ENCODE assay signal across 8 mouse cellular contexts in genomic region chr11:43766922-43767648, GRCm38 (mm10). TPM values are rescaled to one million over a fixed set of nuclear protein-coding genes. Genes with fewer than 3 reads are reported as not detected.
DNase-seq lines count a peak whose midpoint lies in the region; ATAC-seq and TF ChIP-seq lines count a peak whose summit lies in the region.

No protein-coding gene starts in this region.

- DNase-seq in heart, embryonic 10.5 days (ENCODE audit: low spot score) = peak; percentile 91
- DNase-seq in midbrain, postnatal 0 days (ENCODE audit: low spot score) = peak; percentile 92
- peak; percentile 50 to 61 for DNase-seq in spleen, postnatal 36 days (ENCODE audit: low spot score in 2 of 2)

- no peaks in the 10 kb centered on the region for H3K9me3 ChIP-seq in heart, embryonic 10.5 days
- no peaks in the 10 kb centered on the region for H3K9me3 ChIP-seq in kidney, embryonic 15.5 days (replicated peaks)
- H3K9me3 ChIP-seq in limb, embryonic 15.5 days = no peaks in the 10 kb centered on the region
- H3K9me3 ChIP-seq in midbrain, postnatal 0 days (ENCODE audit: low read length) = no peaks in the 10 kb centered on the region

- no peaks in the 10 kb centered on the region for H3K27me3 ChIP-seq in C2C12 (ENCODE audit: control insufficient read depth, insufficient read depth, insufficient read length)
- H3K27me3 ChIP-seq in heart, embryonic 10.5 days (ENCODE audit: insufficient read depth, poor library complexity, severe bottlenecking) = 0 out of 2 replicates have a peak, but pooled peaks cover 10% of the 10 kb centered on the region
- peaks cover 14% of the 10 kb centered on the region; the same call in 1 of the 2 replicates for H3K27me3 ChIP-seq in kidney, embryonic 15.5 days
- peaks cover 4% of the 10 kb centered on the region; the same call in 1 of the 2 replicates for H3K27me3 ChIP-seq in limb, embryonic 15.5 days
- no peaks in the 10 kb centered on the region for H3K27me3 ChIP-seq in midbrain, postnatal 0 days (ENCODE audit: insufficient read depth, low read length)

- H3K79me2 ChIP-seq in C2C12 (ENCODE audit: control insufficient read depth, insufficient read depth) = no peaks in the 10 kb centered on the region

- no peak overlapping the region for H3K27ac ChIP-seq in bone marrow macrophage, adult 2 months (ENCODE audit: insufficient read depth, low read depth, low read length)
- no peak overlapping the region for H3K27ac ChIP-seq in embryonic fibroblast, embryonic 13.5 days (ENCODE audit: insufficient read depth, low read length)
- no peak overlapping the region for H3K27ac ChIP-seq in heart, embryonic 10.5 days
- no peak overlapping the region for H3K27ac ChIP-seq in kidney, embryonic 15.5 days
- no peak overlapping the region for H3K27ac ChIP-seq in limb, embryonic 15.5 days
- H3K27ac ChIP-seq in midbrain, postnatal 0 days (ENCODE audit: low read depth, low read length) = no peak overlapping the region

- no peaks in the 10 kb centered on the region for H3K36me3 ChIP-seq in C2C12 (ENCODE audit: control insufficient read depth, insufficient read depth)
- no peaks in the 10 kb centered on the region for H3K36me3 ChIP-seq in heart, embryonic 10.5 days
- H3K36me3 ChIP-seq in kidney, embryonic 15.5 days = no peaks in the 10 kb centered on the region
- H3K36me3 ChIP-seq in limb, embryonic 15.5 days = no peaks in the 10 kb centered on the region
- H3K36me3 ChIP-seq in midbrain, postnatal 0 days (ENCODE audit: insufficient read depth, low read length) = no peaks in the 10 kb centered on the region

- peak overlapping the region; percentile 22 for H3K4me3 ChIP-seq in C2C12 (ENCODE audit: insufficient read depth, poor library complexity, severe bottlenecking)
- peak overlapping the region; percentile 54 for H3K4me3 ChIP-seq in bone marrow macrophage, adult 2 months (ENCODE audit: insufficient read depth, low read length)
- H3K4me3 ChIP-seq in embryonic fibroblast, embryonic 13.5 days (ENCODE audit: insufficient read depth, low read length) = peak overlapping the region; percentile 58
- peak overlapping the region; percentile 62 for H3K4me3 ChIP-seq in heart, embryonic 10.5 days
- peak overlapping the region; percentile 62 for H3K4me3 ChIP-seq in kidney, embryonic 15.5 days (replicated peaks)
- peak overlapping the region; percentile 51 for H3K4me3 ChIP-seq in limb, embryonic 15.5 days
- H3K4me3 ChIP-seq in midbrain, postnatal 0 days (ENCODE audit: low read depth, low read length) = peak overlapping the region; percentile 45

- no peaks in the 10 kb centered on the region for H3K79me3 ChIP-seq in C2C12 (ENCODE audit: low read depth)

- TF ChIP-seq CTCF in C2C12 (IDR thresholded peaks at IDR 0.05; ENCODE audit: control insufficient read depth, insufficient read depth, insufficient read length) = peak; percentile 89
- 0 out of 2 replicates have a peak, but pooled peaks have one; percentile 18 for TF ChIP-seq CTCF in bone marrow macrophage, adult 2 months (IDR thresholded peaks at IDR 0.05; ENCODE audit: low read depth, low read length)
- peak; percentile 93 for TF ChIP-seq CTCF in embryonic fibroblast, embryonic 13.5 days (IDR thresholded peaks at IDR 0.05; ENCODE audit: borderline replicate concordance, insufficient read depth, low read length)
- peak; percentile 96 for TF ChIP-seq CTCF in midbrain, postnatal 0 days (IDR thresholded peaks at IDR 0.05)

- WGBS in heart, embryonic 10.5 days = 7% methylated on average over 37 of the region's 37 CpGs
- WGBS in kidney, embryonic 15.5 days = 4% methylated on average over 37 of the region's 37 CpGs
- 5% methylated on average over 37 of the region's 37 CpGs for WGBS in limb, embryonic 15.5 days
- 6% methylated on average over 37 of the region's 37 CpGs for WGBS in midbrain, postnatal 0 days

- TF ChIP-seq POLR2A in bone marrow macrophage, adult 2 months (IDR thresholded peaks at IDR 0.05; ENCODE audit: borderline replicate concordance, low read depth, low read length) = no peak
- TF ChIP-seq POLR2A in embryonic fibroblast, embryonic 13.5 days (IDR thresholded peaks at IDR 0.05; ENCODE audit: low read depth, low read length) = no peak

- peak overlapping the region; percentile 60 for H3ac ChIP-seq in C2C12 (ENCODE audit: control insufficient read depth, insufficient read length, low read depth)

- H3K4me1 ChIP-seq in bone marrow macrophage, adult 2 months (ENCODE audit: control insufficient read depth, insufficient read depth, low read length) = no peaks in the 10 kb centered on the region
- peaks cover 4% of the 10 kb centered on the region; the same call in 1 of the 2 replicates for H3K4me1 ChIP-seq in embryonic fibroblast, embryonic 13.5 days (ENCODE audit: control insufficient read depth, insufficient read depth, low read length)
- no peaks in the 10 kb centered on the region for H3K4me1 ChIP-seq in heart, embryonic 10.5 days
- H3K4me1 ChIP-seq in kidney, embryonic 15.5 days = peaks cover 8% of the 10 kb centered on the region; the same call in 1 of the 2 replicates
- H3K4me1 ChIP-seq in limb, embryonic 15.5 days = peaks cover 3% of the 10 kb centered on the region; the same call in 1 of the 2 replicates
- no peaks in the 10 kb centered on the region for H3K4me1 ChIP-seq in midbrain, postnatal 0 days (ENCODE audit: insufficient read depth, low read length)

- peak; percentile 77 for ATAC-seq in kidney, embryonic 15.5 days (replicated peaks; ENCODE audit: low FRiP score)
- peak; percentile 65; the same call in 1 of the 2 replicates for ATAC-seq in limb, embryonic 15.5 days (ENCODE audit: insufficient number of reproducible peaks, low FRiP score, low TSS enrichment, low read depth)
- peak; percentile 85 for ATAC-seq in midbrain, postnatal 0 days (ENCODE audit: low FRiP score)

- peak overlapping the region; percentile 49; the same call in 1 of the 2 replicates for H3K9ac ChIP-seq in kidney, embryonic 15.5 days
- H3K9ac ChIP-seq in limb, embryonic 15.5 days = no peak overlapping the region
- H3K9ac ChIP-seq in midbrain, postnatal 0 days (replicated peaks; ENCODE audit: low read length, poor library complexity, severe bottlenecking) = no peak overlapping the region

- peak overlapping the region; percentile 92 for H3K4me2 ChIP-seq in kidney, embryonic 15.5 days
- H3K4me2 ChIP-seq in limb, embryonic 15.5 days = peak overlapping the region; percentile 81
- H3K4me2 ChIP-seq in midbrain, postnatal 0 days (ENCODE audit: low read depth, low read length, poor library complexity, severe bottlenecking) = peak overlapping the region; percentile 57

TF ChIP-seq in C2C12, 6 proteins besides CTCF, POLR2A, EP300 and RAD21:
- TF ChIP-seq FOSL1 (IDR thresholded peaks at IDR 0.05; ENCODE audit: insufficient read depth, low read length, poor library complexity, severe bottlenecking) (no peak), MAX (IDR thresholded peaks at IDR 0.05) (peak; percentile 56)

RNA-seq across cellular contexts. Expression of gene Ttc1, which starts 19.3 kb away (rescaled TPM):
- 39.7 TPM for polyA plus RNA-seq in C2C12 (2012; fragmentation: generic; extraction: Trizol)
- polyA plus RNA-seq in bone marrow macrophage, adult 2 months (2012; ENCODE audit: insufficient read depth, insufficient read length, missing spikeins) = 41.5 and 42.4 TPM in 2 replicates
- 44.0 and 49.5 TPM in 2 replicates for polyA plus RNA-seq in embryonic fibroblast, embryonic 13.5 days (2011; ENCODE audit: insufficient read length, low read depth, missing spikeins)
- polyA plus RNA-seq in heart, embryonic 10.5 days (2016; fragmentation: Nextera tagmentation; extraction: Ambion mirVana) = 58.6 and 68.2 TPM in 2 replicates
- polyA plus RNA-seq in kidney, embryonic 15.5 days (2015; fragmentation: Nextera tagmentation; extraction: Ambion mirVana) = 74.3 and 79.1 TPM in 2 replicates
- polyA plus RNA-seq in limb, embryonic 15.5 days (2015; fragmentation: Nextera tagmentation; extraction: Ambion mirVana) = 65.8 and 68.1 TPM in 2 replicates
- 30.0 and 37.6 TPM in 2 replicates for total RNA-seq in midbrain, postnatal 0 days (2014; rRNA removed)
- polyA plus RNA-seq in midbrain, postnatal 0 days (2015; fragmentation: Nextera tagmentation; extraction: Ambion mirVana) = 76.3 and 83.2 TPM in 2 replicates

Comparison
In these comparisons a context has a peak if more than half of its experiments do, and no peak if none do; other contexts are left out.
1. CTCF ChIP-seq: peak in every context shown above with its lines; median percentile 96 in midbrain, postnatal 0 days; 93 in embryonic fibroblast, embryonic 13.5 days; 89 in C2C12; 18 in bone marrow macrophage, adult 2 months.